Mouse (Mus musculus): ENCODE results near the gene Sinhcaf.

The Sinhcaf gene

GRCm38 (mm10) chr6:148873911-148874310 lies 72.4 kb downstream of the Sinhcaf start:
- no peak for DNase-seq (ENCODE audit: low spot score in 2 of 2)
